Mouse (Mus musculus) heart, postnatal 10 days (tissue): Measurements from ENCODE around the gene Dzip3. TPM values are rescaled to one million over a fixed set of nuclear protein-coding genes. Genes with fewer than 3 reads are reported as not detected.

Experiments used
- total RNA-seq, 2 experiments: library from RNA; stranded (reverse); gene quantifications; 2 replicates each; pipeline ENCODE4 v1.2.3; 2021

Gene Dzip3
- total RNA-seq, 2 experiments from 2014 or later: 8.5 to 10.2 TPM

Other genes starting within 250 kb of the Dzip3 start
- under 1 TPM in 1 of 2 experiments, not detected in 1; 0.45 TPM for gene Trat1, start 222.1 kb downstream of the Dzip3 start, total RNA-seq
- not detected for gene Retnlb, start 177.3 kb downstream of the Dzip3 start, total RNA-seq
- gene Retnla, start 151.6 kb downstream of the Dzip3 start, total RNA-seq: 1 to 10 TPM; 1.1 to 1.7 TPM
- under 1 TPM; 0.79 to 0.97 TPM for gene Retnlg, start 121.5 kb downstream of the Dzip3 start, total RNA-seq
- 1 to 10 TPM; 7.9 to 8.9 TPM for gene Cip2a, start within 50 bp of the Dzip3 start, total RNA-seq
- not detected for gene Myh15, start 63.3 kb upstream of the Dzip3 start, total RNA-seq